Mouse (Mus musculus): ENCODE measurements at regions not wholly inside any gene's neighbourhood (a gene's known extent, or its start where the extent isn't known, plus 50 kb on each side); places are given as distances from the start of the nearest gene placed in this dataset.

- Histone ChIP-seq H3K4me1 (ENCODE audit: insufficient read depth, low read length) (peaks cover 16% of the 10 kb centered on the region), H3K27me3 (ENCODE audit: insufficient read depth, low read length) (peaks cover 3% of the 10 kb centered on the region), H3K36me3 (ENCODE audit: insufficient read depth, low read length) (no peaks in the 10 kb centered on the region), H3K4me2 (replicated peaks; ENCODE audit: low read depth, low read length) (no peak overlapping the region), H3K9me3 (ENCODE audit: low read length) (no peaks in the 10 kb centered on the region), H3K27ac (ENCODE audit: low read length) (no peak overlapping the region), H3K4me3 (ENCODE audit: low read length) (no peak overlapping the region), H3K9ac (replicated peaks; ENCODE audit: low read length) (no peak overlapping the region)
- WGBS: 83% methylated on average over 6 of the region's 6 CpGs
- ATAC-seq (ENCODE audit: low FRiP score, low TSS enrichment): no peak
Measured at GRCm38 (mm10) chr12:54309219-54309618, 105.6 kb upstream of the Egln3 start.

- H3K9ac ChIP-seq (replicated peaks; ENCODE audit: low read length): no peak overlapping the region
- H3K27ac ChIP-seq (ENCODE audit: low read length): no peak overlapping the region
- no peak overlapping the region for H3K4me2 ChIP-seq (replicated peaks; ENCODE audit: low read depth, low read length)
- no peaks in the 10 kb centered on the region for H3K36me3 ChIP-seq (ENCODE audit: insufficient read depth, low read length)
- H3K4me1 ChIP-seq (ENCODE audit: insufficient read depth, low read length): no peaks in the 10 kb centered on the region
- no peaks in the 10 kb centered on the region for H3K27me3 ChIP-seq (ENCODE audit: insufficient read depth, low read length)
- no peaks in the 10 kb centered on the region for H3K9me3 ChIP-seq (ENCODE audit: low read length)
- ATAC-seq (ENCODE audit: low FRiP score, low TSS enrichment): no peak
- 91% methylated on average over 9 of the region's 9 CpGs for WGBS
- H3K4me3 ChIP-seq (ENCODE audit: low read length): no peak overlapping the region
Measured at GRCm38 (mm10) chr12:54305135-54305630, 101.5 kb upstream of the Egln3 start.

- no peaks in the 10 kb centered on the region for H3K36me3 ChIP-seq (ENCODE audit: insufficient read depth, low read length)
- 80% methylated on average over 8 of the region's 8 CpGs for WGBS
- no peak overlapping the region for H3K9ac ChIP-seq (replicated peaks; ENCODE audit: low read length)
- H3K27ac ChIP-seq (ENCODE audit: low read length): no peak overlapping the region
- no peaks in the 10 kb centered on the region for H3K27me3 ChIP-seq (ENCODE audit: insufficient read depth, low read length)
- no peak overlapping the region for H3K4me2 ChIP-seq (replicated peaks; ENCODE audit: low read depth, low read length)
- H3K9me3 ChIP-seq (ENCODE audit: low read length): no peaks in the 10 kb centered on the region
- no peaks in the 10 kb centered on the region for H3K4me1 ChIP-seq (ENCODE audit: insufficient read depth, low read length)
- no peak for ATAC-seq (ENCODE audit: low FRiP score, low TSS enrichment)
- no peak overlapping the region for H3K4me3 ChIP-seq (ENCODE audit: low read length)
Measured at GRCm38 (mm10) chr12:54303746-54304145, 100.1 kb upstream of the Egln3 start.

GRCm38 (mm10) chr12:54299506-54299905 is 95.8 kb upstream of the Egln3 start:
- H3K27ac ChIP-seq (ENCODE audit: low read length): no peak overlapping the region
- no peaks in the 10 kb centered on the region for H3K36me3 ChIP-seq (ENCODE audit: insufficient read depth, low read length)
- H3K4me2 ChIP-seq (replicated peaks; ENCODE audit: low read depth, low read length): no peak overlapping the region
- no peaks in the 10 kb centered on the region for H3K9me3 ChIP-seq (ENCODE audit: low read length)
- WGBS: 75% methylated on average over 5 of the region's 5 CpGs
- no peak overlapping the region for H3K9ac ChIP-seq (replicated peaks; ENCODE audit: low read length)
- H3K4me3 ChIP-seq (ENCODE audit: low read length): no peak overlapping the region
- no peaks in the 10 kb centered on the region for H3K27me3 ChIP-seq (ENCODE audit: insufficient read depth, low read length)
- no peak for ATAC-seq (ENCODE audit: low FRiP score, low TSS enrichment)
- H3K4me1 ChIP-seq (ENCODE audit: insufficient read depth, low read length): no peaks in the 10 kb centered on the region

GRCm38 (mm10) chr12:54293248-54293647 is 89.6 kb upstream of the Egln3 start:
- H3K9me3 ChIP-seq (ENCODE audit: low read length): no peaks in the 10 kb centered on the region
- H3K4me1 ChIP-seq (ENCODE audit: insufficient read depth, low read length): no peaks in the 10 kb centered on the region
- H3K36me3 ChIP-seq (ENCODE audit: insufficient read depth, low read length): no peaks in the 10 kb centered on the region
- H3K4me2 ChIP-seq (replicated peaks; ENCODE audit: low read depth, low read length): no peak overlapping the region
- no peak for ATAC-seq (ENCODE audit: low FRiP score, low TSS enrichment)
- WGBS: 75% methylated on average over 2 of the region's 2 CpGs
- H3K4me3 ChIP-seq (ENCODE audit: low read length): no peak overlapping the region
- no peak overlapping the region for H3K9ac ChIP-seq (replicated peaks; ENCODE audit: low read length)
- H3K27ac ChIP-seq (ENCODE audit: low read length): no peak overlapping the region
- no peaks in the 10 kb centered on the region for H3K27me3 ChIP-seq (ENCODE audit: insufficient read depth, low read length)

GRCm38 (mm10) chr12:54290311-54290710 is 86.7 kb upstream of the Egln3 start:
- Histone ChIP-seq H3K27ac (ENCODE audit: low read length) (no peak overlapping the region), H3K36me3 (ENCODE audit: insufficient read depth, low read length) (no peaks in the 10 kb centered on the region), H3K4me3 (ENCODE audit: low read length) (no peak overlapping the region), H3K9me3 (ENCODE audit: low read length) (no peaks in the 10 kb centered on the region), H3K4me2 (replicated peaks; ENCODE audit: low read depth, low read length) (no peak overlapping the region), H3K4me1 (ENCODE audit: insufficient read depth, low read length) (0 out of 2 replicates have a peak, but pooled peaks cover 2% of the 10 kb centered on the region), H3K27me3 (ENCODE audit: insufficient read depth, low read length) (no peaks in the 10 kb centered on the region), H3K9ac (replicated peaks; ENCODE audit: low read length) (no peak overlapping the region)
- 74% methylated on average over 2 of the region's 2 CpGs for WGBS
- no peak for ATAC-seq (ENCODE audit: low FRiP score, low TSS enrichment)

GRCm38 (mm10) chr12:54288747-54289146 is 85.1 kb upstream of the Egln3 start:
- Histone ChIP-seq H3K9me3 (ENCODE audit: low read length) (no peaks in the 10 kb centered on the region), H3K27ac (ENCODE audit: low read length) (no peak overlapping the region), H3K4me2 (replicated peaks; ENCODE audit: low read depth, low read length) (no peak overlapping the region), H3K9ac (replicated peaks; ENCODE audit: low read length) (no peak overlapping the region), H3K36me3 (ENCODE audit: insufficient read depth, low read length) (no peaks in the 10 kb centered on the region), H3K4me1 (ENCODE audit: insufficient read depth, low read length) (0 out of 2 replicates have a peak, but pooled peaks cover 2% of the 10 kb centered on the region), H3K4me3 (ENCODE audit: low read length) (no peak overlapping the region), H3K27me3 (ENCODE audit: insufficient read depth, low read length) (no peaks in the 10 kb centered on the region)
- no peak for ATAC-seq (ENCODE audit: low FRiP score, low TSS enrichment)
- 77% methylated on average over 4 of the region's 4 CpGs for WGBS

- ATAC-seq (ENCODE audit: low FRiP score, low TSS enrichment): no peak
- H3K27me3 ChIP-seq (ENCODE audit: insufficient read depth, low read length): no peaks in the 10 kb centered on the region
- no peak overlapping the region for H3K9ac ChIP-seq (replicated peaks; ENCODE audit: low read length)
- 0 out of 2 replicates have a peak, but pooled peaks cover 2% of the 10 kb centered on the region for H3K4me1 ChIP-seq (ENCODE audit: insufficient read depth, low read length)
- H3K9me3 ChIP-seq (ENCODE audit: low read length): no peaks in the 10 kb centered on the region
- no peak overlapping the region for H3K27ac ChIP-seq (ENCODE audit: low read length)
- H3K36me3 ChIP-seq (ENCODE audit: insufficient read depth, low read length): no peaks in the 10 kb centered on the region
- no peak overlapping the region for H3K4me3 ChIP-seq (ENCODE audit: low read length)
- 68% methylated on average over 6 of the region's 6 CpGs for WGBS
- H3K4me2 ChIP-seq (replicated peaks; ENCODE audit: low read depth, low read length): no peak overlapping the region
Measured at GRCm38 (mm10) chr12:54288041-54288502, 84.4 kb upstream of the Egln3 start.

- Histone ChIP-seq H3K27ac (ENCODE audit: low read length) (no peak overlapping the region), H3K4me2 (replicated peaks; ENCODE audit: low read depth, low read length) (no peak overlapping the region), H3K27me3 (ENCODE audit: insufficient read depth, low read length) (no peaks in the 10 kb centered on the region), H3K4me1 (ENCODE audit: insufficient read depth, low read length) (0 out of 2 replicates have a peak, but pooled peaks cover 2% of the 10 kb centered on the region), H3K9me3 (ENCODE audit: low read length) (no peaks in the 10 kb centered on the region), H3K9ac (replicated peaks; ENCODE audit: low read length) (no peak overlapping the region), H3K36me3 (ENCODE audit: insufficient read depth, low read length) (no peaks in the 10 kb centered on the region), H3K4me3 (ENCODE audit: low read length) (no peak overlapping the region)
- ATAC-seq (ENCODE audit: low FRiP score, low TSS enrichment): peak; percentile 61; the same call in 1 of the 2 replicates
- 73% methylated on average over 16 of the region's 16 CpGs for WGBS
Measured at GRCm38 (mm10) chr12:54286911-54287819, 83.5 kb upstream of the Egln3 start.

GRCm38 (mm10) chr12:54283646-54284045 is 80.0 kb upstream of the Egln3 start:
- ATAC-seq (ENCODE audit: low FRiP score, low TSS enrichment): no peak
- Histone ChIP-seq H3K27me3 (ENCODE audit: insufficient read depth, low read length) (no peaks in the 10 kb centered on the region), H3K27ac (ENCODE audit: low read length) (no peak overlapping the region), H3K4me1 (ENCODE audit: insufficient read depth, low read length) (0 out of 2 replicates have a peak, but pooled peaks cover 2% of the 10 kb centered on the region), H3K36me3 (ENCODE audit: insufficient read depth, low read length) (no peaks in the 10 kb centered on the region), H3K9me3 (ENCODE audit: low read length) (no peaks in the 10 kb centered on the region), H3K4me3 (ENCODE audit: low read length) (no peak overlapping the region), H3K9ac (replicated peaks; ENCODE audit: low read length) (no peak overlapping the region), H3K4me2 (replicated peaks; ENCODE audit: low read depth, low read length) (no peak overlapping the region)
- 18% methylated on average over 4 of the region's 4 CpGs for WGBS
